Mouse (Mus musculus) forebrain, embryonic 15.5 days (tissue): ENCODE results near the gene Eif4enif1. TPM values are rescaled to one million over a fixed set of nuclear protein-coding genes. Genes with fewer than 3 reads are reported as not detected.
A peak's percentile ranks its signal among the peaks of the same experiment; 100 is the strongest.

Source experiments
- ATAC-seq: fragments of 200-750 bp; cut with Nextera tagmentation; replicated peaks from 2 replicates; pipeline ENCODE4 v1.8.0; 2017; ENCODE audit warnings: mild to moderate bottlenecking, moderate TSS enrichment, moderate library complexity
- H3K27ac ChIP-seq: fragments of 300-500 bp; sonication (generic); replicated peaks from 2 replicates; pipeline ENCODE4 v1.5.1; 2015; ENCODE audit warnings: mild to moderate bottlenecking, inconsistent platforms
- H3K27me3 ChIP-seq: fragments of 300-500 bp; sonication (generic); 2 replicates; pipeline ENCODE4 v1.6.1; 2015; ENCODE audit warnings: inconsistent platforms
- H3K36me3 ChIP-seq: fragments of 300-500 bp; sonication (generic); 2 replicates; pipeline ENCODE4 v1.6.1; 2015; ENCODE audit warnings: mild to moderate bottlenecking, inconsistent platforms
- H3K4me1 ChIP-seq: fragments of 300-500 bp; sonication (generic); 2 replicates; pipeline ENCODE4 v1.6.1; 2015; ENCODE audit warnings: inconsistent platforms
- H3K4me2 ChIP-seq: fragments of 300-500 bp; sonication (generic); replicated peaks from 2 replicates; pipeline ENCODE4 v1.6.1; 2015; ENCODE audit warnings: mild to moderate bottlenecking, inconsistent platforms
- H3K4me3 ChIP-seq: fragments of 300-500 bp; sonication (generic); 2 replicates; pipeline ENCODE4 v1.5.1; 2015; ENCODE audit warnings: mild to moderate bottlenecking, inconsistent platforms
- H3K9ac ChIP-seq: fragments of 300-500 bp; sonication (generic); replicated peaks from 2 replicates; pipeline ENCODE4 v1.6.1; 2015; ENCODE audit warnings: mild to moderate bottlenecking, inconsistent platforms
- H3K9me3 ChIP-seq: fragments of 300-500 bp; sonication (generic); 2 replicates; pipeline ENCODE4 v1.6.1; 2016; ENCODE audit warnings: inconsistent platforms
- WGBS: fragments of 180-500 bp; shearing (Covaris S2); methylation state at CpG from one replicate; pipeline ENCODE4 v1.1.7; 2015; ENCODE audit warnings: mixed read lengths; 5-methylcytosine and 5-hydroxymethylcytosine counted together
- polyA plus RNA-seq: library from polyadenylated mRNA; unstranded; fragments of >200 nt; fragmentation: Nextera tagmentation; extraction: Ambion mirVana; gene quantifications from 2 replicates; pipeline ENCODE4 v1.2.1, GENCODE M21; 2015

The Eif4enif1 gene
- polyA plus RNA-seq, 1 experiment from 2014 or later, result 46.2 TPM

DNA sequence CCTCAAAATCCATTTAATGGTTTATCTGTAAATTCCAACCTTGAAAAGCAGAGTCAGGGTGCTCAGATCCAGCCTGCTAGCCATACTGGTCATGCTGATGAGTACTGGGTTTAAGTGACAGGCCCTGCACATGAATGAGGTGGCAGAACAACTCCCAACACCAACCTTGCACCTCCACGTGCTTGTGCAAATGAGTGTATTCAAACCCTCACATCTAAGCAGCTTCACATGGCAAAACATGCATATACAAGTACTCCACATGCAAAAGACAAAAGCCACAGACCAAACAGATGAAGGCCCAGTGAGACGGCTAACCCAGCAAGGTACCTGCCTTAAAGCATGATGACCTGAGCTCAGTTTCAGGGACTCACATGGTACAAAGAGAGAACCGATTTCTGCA is 83.7 kb downstream of the Eif4enif1 start:
- no peaks in the 10 kb centered on the region for H3K36me3 ChIP-seq
- ATAC-seq, result no peak
- H3K4me2 ChIP-seq, result no peak overlapping the region
- H3K27ac ChIP-seq, result no peak overlapping the region
- no peaks in the 10 kb centered on the region; the same call in 1 of the 2 replicates for H3K9me3 ChIP-seq
- no peak overlapping the region for H3K4me3 ChIP-seq
- H3K9ac ChIP-seq, result no peak overlapping the region
- WGBS, result 86% methylated on average over 3 of the region's 3 CpGs
- no peaks in the 10 kb centered on the region for H3K27me3 ChIP-seq
- H3K4me1 ChIP-seq, result peaks cover 15% of the 10 kb centered on the region

DNA sequence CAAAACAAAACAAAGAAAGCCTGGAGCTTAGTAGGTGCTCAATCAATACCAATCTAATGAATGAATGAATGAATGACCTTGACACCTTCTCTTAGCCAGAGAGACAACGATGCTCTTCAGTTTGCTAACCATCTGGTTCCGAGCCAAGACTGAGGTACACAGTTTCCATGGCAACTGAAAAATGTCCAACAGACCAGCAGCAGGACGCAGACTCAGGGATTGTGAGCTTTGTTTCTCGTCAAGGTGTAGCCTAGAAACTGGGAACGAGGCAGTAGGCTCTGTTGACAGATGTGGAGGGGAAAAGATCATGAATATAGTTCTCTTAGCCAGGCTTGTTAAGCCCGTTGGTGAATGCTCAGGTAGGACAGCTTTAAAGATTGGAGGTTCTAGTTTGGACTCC is 84.9 kb downstream of the Eif4enif1 start:
- peaks cover 15% of the 10 kb centered on the region for H3K4me1 ChIP-seq
- no peak overlapping the region for H3K9ac ChIP-seq
- no peak overlapping the region for H3K4me3 ChIP-seq
- no peaks in the 10 kb centered on the region for H3K27me3 ChIP-seq
- no peaks in the 10 kb centered on the region for H3K36me3 ChIP-seq
- H3K9me3 ChIP-seq, result no peaks in the 10 kb centered on the region
- peak overlapping the region; percentile 100 for H3K27ac ChIP-seq
- no peak overlapping the region for H3K4me2 ChIP-seq
- WGBS, result 23% methylated on average over 6 of the region's 6 CpGs
- ATAC-seq, result no peak

DNA sequence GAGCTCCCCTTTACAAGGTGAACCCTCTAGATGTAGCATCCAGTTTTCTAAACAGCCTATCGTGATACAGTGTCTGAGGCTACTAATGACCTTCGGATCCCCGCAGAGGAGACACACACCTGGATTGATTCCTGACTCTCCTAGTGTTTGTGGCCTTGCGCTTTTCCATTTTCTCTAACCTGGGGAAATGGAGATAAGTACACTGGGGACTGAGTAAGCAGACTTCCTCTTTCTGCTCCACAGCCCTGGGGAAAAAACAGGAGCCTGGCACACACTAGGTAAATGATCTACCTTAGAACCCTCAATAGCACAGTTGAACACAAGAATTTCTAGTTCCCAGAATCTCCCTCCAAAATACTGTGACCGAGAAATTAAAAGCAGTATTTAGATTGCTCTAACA is 85.7 kb downstream of the Eif4enif1 start:
- H3K9ac ChIP-seq, result 0 out of 2 replicates have a peak overlapping the region, but pooled peaks have one; percentile 99
- no peaks in the 10 kb centered on the region for H3K36me3 ChIP-seq
- no peak for ATAC-seq
- H3K27ac ChIP-seq, result peak overlapping the region; percentile 100
- WGBS, result 66% methylated on average over 5 of the region's 5 CpGs
- no peaks in the 10 kb centered on the region for H3K27me3 ChIP-seq
- H3K4me1 ChIP-seq, result peaks cover 19% of the 10 kb centered on the region
- H3K9me3 ChIP-seq, result no peaks in the 10 kb centered on the region
- peak overlapping the region; percentile 93 for H3K4me2 ChIP-seq
- no peak overlapping the region; the same call in 1 of the 2 replicates for H3K4me3 ChIP-seq

DNA sequence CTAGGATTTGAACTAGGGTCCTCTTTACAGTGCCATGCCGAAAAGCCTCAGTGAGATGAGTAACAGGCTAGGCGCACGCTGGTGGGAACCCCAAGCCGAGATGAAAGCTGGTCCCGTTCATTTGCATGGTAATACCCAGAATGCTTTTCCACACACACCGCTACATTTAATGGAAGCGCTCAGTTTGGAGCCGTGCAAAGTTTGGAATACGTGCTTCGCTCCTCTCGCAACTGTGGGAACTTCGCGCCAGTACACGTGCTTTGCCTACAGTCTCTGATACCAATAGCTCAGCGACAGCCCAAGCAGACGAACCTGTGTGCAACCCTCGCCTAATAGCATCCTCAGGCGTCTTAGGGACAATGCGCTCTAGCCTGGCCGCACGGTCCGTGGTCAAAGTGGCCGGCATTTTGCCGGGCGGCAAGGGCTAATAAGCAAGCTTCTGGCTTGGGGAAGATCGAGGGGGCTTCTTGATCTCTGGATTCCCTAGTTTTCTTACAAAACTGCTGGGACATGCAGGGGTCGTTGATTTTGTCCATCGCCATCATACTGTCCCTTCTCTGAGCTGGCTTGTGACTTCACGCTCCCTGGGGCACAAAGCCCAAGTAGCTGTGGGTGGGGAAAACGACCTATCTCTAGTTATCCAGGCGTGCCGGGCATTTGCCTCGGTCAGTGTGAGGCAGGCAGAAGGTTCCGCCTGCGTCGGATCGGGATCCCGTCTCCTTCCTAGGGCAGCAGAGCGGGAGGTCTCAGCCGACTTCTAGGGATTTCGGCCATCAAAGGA is 86.5 kb downstream of the Eif4enif1 start, which contains the start of gene Patz1:
Gene Patz1, plus strand, starts transcription at position 354 of the 781 bp plus-strand sequence.
- Histone ChIP-seq H3K9me3 (no peaks in the 10 kb centered on the region), H3K4me3 (peak within 1 kb of the TSS; percentile 75), H3K27ac (peak within 1 kb of the TSS; percentile 100), H3K9ac (peak within 1 kb of the TSS; percentile 99), H3K36me3 (no peaks in the 10 kb centered on the region), H3K4me2 (peak within 1 kb of the TSS; percentile 93), H3K27me3 (no peaks in the 10 kb centered on the region), H3K4me1 (peaks cover 27% of the 10 kb centered on the region)
- 0% methylated on average over 41 of the region's 41 CpGs for WGBS
- ATAC-seq, result no peak; the same call in 1 of the 2 replicates

DNA sequence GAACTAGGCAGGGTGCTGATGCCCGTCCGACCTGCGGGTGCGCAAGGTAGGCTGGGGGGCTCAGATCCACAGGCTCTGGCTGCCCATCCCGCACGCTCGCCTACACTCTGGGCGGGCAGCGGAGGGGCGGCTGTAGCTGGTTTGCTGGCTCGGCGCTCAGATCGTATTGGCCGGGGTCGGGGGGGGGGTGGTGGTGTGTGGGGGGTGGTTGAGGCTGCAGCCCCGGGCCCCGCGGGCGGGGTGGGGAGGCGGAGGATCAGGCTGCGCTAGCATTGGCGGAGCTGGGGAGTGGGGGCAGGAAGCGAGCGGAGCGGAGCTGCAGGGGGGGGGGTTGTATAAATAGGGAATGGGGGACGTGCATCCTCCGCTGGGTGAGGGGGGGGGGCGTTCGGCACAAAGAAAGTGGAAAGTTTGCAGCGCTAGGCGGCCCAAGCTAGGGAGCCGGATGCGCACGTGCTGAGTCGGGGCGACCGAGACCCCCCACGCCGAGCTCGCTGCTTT is 87.2 kb downstream of the Eif4enif1 start:
- WGBS, result under 1% methylated on average over 35 of the region's 40 CpGs
- Histone ChIP-seq H3K4me2 (peak overlapping the region; percentile 93), H3K4me3 (peak overlapping the region; percentile 75), H3K9ac (peak overlapping the region; percentile 99), H3K4me1 (peaks cover 33% of the 10 kb centered on the region), H3K27ac (peak overlapping the region; percentile 100), H3K36me3 (peaks cover 6% of the 10 kb centered on the region), H3K27me3 (no peaks in the 10 kb centered on the region), H3K9me3 (no peaks in the 10 kb centered on the region)
- ATAC-seq, result peak; percentile 78

DNA sequence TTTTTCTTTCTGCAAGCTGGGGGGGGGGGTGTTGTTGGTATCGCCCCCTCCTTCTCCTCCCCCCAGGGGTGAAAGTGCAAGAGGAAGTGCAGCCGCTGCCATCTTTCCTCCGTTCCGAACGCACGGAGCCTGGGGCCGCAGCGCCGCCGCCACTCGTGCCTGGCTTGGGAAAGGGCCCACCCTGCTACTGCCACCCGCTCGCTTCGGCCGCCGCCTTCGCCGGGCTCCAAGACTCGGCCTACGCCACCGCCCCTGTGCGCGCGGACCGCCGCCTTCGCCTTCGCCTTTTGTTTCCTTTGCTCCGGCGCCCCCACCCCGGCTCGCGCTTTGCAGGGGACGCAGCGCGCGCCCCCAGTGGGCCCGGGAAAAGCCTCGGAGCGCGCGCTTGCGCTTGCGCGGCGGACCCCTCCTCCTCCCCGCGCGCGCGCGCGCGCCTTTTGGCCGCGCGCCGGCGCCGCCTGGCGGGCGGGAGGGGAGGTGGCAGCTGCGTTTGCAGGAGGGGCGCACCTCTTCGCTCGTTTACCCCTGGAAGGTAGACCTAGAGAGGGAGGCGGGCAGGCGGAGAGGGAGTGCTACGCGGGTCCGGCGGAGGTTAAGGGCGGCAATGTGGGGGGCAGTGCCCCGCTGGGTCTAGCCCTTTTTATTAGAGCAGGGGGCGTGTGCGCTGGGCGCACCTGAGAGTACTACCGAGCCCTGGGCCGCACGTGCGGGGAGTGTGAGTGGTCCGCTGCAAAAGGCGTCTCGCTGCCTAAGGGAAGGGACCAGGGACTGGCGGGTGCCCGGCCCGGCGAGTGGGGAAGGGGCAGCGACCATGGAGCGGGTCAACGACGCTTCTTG is 87.8 kb downstream of the Eif4enif1 start:
- WGBS, result under 1% methylated on average over 89 of the region's 92 CpGs
- peaks cover 11% of the 10 kb centered on the region for H3K36me3 ChIP-seq
- peak overlapping the region; percentile 93 for H3K4me2 ChIP-seq
- H3K9ac ChIP-seq, result peak overlapping the region; percentile 99
- H3K4me1 ChIP-seq, result peaks cover 40% of the 10 kb centered on the region
- ATAC-seq, result peak; percentile 66
- H3K4me3 ChIP-seq, result peak overlapping the region; percentile 75
- peak overlapping the region; percentile 100 for H3K27ac ChIP-seq
- no peaks in the 10 kb centered on the region for H3K9me3 ChIP-seq
- no peaks in the 10 kb centered on the region for H3K27me3 ChIP-seq

DNA sequence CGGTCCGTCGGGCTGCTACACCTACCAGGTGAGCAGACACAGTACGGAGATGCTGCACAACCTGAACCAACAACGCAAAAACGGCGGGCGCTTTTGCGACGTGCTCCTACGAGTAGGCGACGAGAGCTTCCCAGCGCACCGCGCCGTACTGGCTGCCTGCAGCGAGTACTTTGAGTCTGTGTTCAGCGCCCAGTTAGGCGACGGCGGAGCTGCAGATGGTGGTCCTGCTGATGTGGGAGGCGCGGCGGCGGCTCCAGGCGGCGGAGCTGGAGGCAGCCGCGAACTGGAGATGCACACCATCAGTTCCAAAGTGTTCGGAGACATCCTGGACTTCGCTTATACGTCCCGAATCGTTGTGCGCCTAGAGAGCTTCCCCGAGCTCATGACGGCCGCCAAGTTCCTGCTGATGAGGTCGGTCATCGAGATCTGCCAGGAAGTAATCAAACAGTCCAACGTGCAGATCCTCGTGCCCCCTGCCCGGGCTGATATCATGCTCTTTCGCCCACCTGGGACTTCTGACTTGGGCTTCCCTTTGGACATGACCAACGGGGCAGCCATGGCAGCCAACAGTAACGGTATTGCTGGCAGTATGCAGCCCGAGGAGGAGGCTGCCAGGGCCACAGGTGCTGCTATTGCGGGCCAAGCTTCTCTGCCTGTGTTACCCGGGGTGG is 88.6 kb downstream of the Eif4enif1 start:
- WGBS, result under 1% methylated on average over 50 of the region's 50 CpGs
- peak; percentile 9; the same call in 1 of the 2 replicates for ATAC-seq
- Histone ChIP-seq H3K9ac (peak overlapping the region; percentile 99), H3K27me3 (no peaks in the 10 kb centered on the region), H3K9me3 (no peaks in the 10 kb centered on the region), H3K4me3 (peak overlapping the region; percentile 75), H3K4me1 (peaks cover 48% of the 10 kb centered on the region), H3K36me3 (peaks cover 17% of the 10 kb centered on the region), H3K4me2 (peak overlapping the region; percentile 93), H3K27ac (peak overlapping the region; percentile 100)

DNA sequence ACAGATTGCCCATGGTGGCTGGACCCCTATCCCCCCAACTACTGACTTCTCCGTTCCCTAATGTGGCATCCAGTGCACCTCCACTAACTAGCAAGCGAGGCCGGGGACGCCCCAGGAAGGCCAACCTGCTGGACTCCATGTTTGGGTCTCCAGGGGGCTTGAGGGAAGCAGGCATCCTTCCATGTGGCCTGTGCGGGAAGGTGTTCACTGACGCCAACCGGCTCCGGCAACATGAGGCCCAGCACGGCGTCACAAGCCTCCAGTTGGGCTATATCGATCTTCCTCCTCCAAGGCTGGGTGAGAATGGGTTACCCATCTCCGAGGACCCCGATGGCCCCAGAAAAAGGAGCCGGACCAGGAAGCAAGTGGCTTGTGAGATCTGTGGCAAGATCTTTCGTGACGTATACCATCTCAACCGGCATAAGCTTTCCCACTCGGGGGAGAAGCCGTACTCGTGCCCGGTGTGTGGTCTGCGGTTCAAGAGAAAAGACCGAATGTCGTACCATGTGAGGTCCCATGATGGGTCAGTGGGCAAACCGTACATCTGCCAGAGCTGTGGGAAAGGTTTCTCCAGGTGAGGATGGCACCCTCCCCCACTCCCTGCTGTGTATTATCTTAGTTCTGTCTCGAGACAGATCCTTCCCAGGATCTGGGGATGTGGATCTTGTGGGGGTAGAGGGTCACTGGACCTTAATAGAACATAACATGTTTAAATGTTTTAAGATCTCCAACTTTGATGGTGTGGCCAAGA is 89.3 kb downstream of the Eif4enif1 start:
- under 1% methylated on average over 26 of the region's 26 CpGs for WGBS
- Histone ChIP-seq H3K4me3 (peak overlapping the region; percentile 75), H3K36me3 (peaks cover 24% of the 10 kb centered on the region), H3K4me1 (peaks cover 55% of the 10 kb centered on the region), H3K27me3 (no peaks in the 10 kb centered on the region), H3K4me2 (peak overlapping the region; percentile 93), H3K9ac (peak overlapping the region; percentile 99), H3K27ac (peak overlapping the region; percentile 100), H3K9me3 (no peaks in the 10 kb centered on the region)
- ATAC-seq, result no peak

DNA sequence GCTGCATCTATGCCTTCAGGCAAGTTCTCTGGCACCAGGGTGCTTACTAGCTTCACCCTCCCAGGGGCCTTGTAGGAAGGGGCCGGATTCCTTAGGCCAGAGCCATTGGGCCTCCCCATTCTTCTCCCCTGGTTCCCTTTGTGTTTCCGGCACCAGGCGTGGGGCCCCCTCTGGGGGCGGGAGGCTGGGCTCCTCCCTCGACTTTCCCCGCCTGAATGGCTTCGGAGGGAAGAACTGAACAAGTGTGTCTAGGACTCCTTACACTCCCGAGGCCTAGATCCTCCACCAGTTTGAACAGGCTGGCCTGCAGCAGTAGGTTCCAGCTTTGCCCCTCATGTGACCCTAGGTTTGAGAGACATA is 89.8 kb downstream of the Eif4enif1 start:
- Histone ChIP-seq H3K36me3 (peaks cover 28% of the 10 kb centered on the region), H3K4me2 (peak overlapping the region; percentile 93), H3K9ac (peak overlapping the region; percentile 99), H3K4me3 (peak overlapping the region; percentile 75), H3K27ac (peak overlapping the region; percentile 100), H3K27me3 (no peaks in the 10 kb centered on the region), H3K4me1 (peaks cover 57% of the 10 kb centered on the region), H3K9me3 (no peaks in the 10 kb centered on the region)
- ATAC-seq, result 0 out of 2 replicates have a peak, but pooled peaks have one; percentile 2
- WGBS, result 0% methylated on average over 8 of the region's 8 CpGs

DNA sequence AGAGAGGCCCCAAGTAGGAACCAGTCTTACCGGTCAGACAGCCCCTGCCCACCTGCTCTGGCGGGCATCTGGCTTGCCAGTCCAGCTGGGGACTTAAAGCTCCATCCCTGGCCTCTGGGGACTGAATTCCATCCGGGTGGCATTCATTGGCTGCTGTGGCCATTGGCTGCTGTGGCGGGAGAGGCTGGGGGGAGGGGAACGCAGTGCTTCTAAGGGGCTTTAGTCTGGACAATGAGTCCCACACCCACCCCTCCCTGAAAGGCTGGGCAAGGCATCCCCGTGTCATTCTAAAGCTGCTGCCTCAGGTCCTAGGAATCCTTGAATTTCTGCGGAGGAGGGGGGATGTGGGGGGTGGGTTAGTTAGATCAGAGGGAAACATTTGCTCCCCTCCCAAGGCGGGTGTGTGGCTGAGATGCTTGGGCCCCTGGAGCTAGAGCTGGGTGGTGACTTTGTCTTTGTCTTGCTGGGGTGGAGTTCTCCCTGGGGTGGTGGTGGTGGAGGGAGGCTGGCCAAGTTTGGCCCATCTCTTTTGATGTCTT is 90.6 kb downstream of the Eif4enif1 start:
- peak overlapping the region; percentile 93 for H3K4me2 ChIP-seq
- peaks cover 53% of the 10 kb centered on the region for H3K4me1 ChIP-seq
- no peak for ATAC-seq
- peaks cover 36% of the 10 kb centered on the region for H3K36me3 ChIP-seq
- H3K27me3 ChIP-seq, result no peaks in the 10 kb centered on the region
- H3K27ac ChIP-seq, result peak overlapping the region; percentile 100
- no peaks in the 10 kb centered on the region for H3K9me3 ChIP-seq
- peak overlapping the region; percentile 75 for H3K4me3 ChIP-seq
- H3K9ac ChIP-seq, result peak overlapping the region; percentile 99
- 0% methylated on average over 8 of the region's 8 CpGs for WGBS

DNA sequence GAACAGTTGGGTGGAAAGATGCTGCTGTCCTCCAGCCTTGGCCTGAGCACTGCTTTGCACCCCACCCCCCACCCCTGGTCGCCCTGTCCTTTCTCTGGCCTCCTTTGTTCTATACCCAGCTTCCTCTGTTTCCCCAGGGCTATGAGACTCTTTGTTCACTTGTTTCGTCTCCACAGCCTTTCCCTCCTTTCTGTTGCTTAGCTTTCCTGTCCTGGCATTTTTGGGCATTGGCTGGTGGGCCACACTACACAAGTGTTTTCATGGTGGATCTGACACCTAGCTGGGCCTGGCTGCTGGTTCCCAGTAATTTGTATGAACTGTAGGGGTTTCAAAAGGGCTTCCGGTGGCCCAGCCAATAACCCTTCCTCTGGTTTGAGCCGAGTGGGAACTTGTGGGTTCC is 91.2 kb downstream of the Eif4enif1 start:
- peak overlapping the region; percentile 99 for H3K9ac ChIP-seq
- WGBS, result 10% methylated on average over 4 of the region's 4 CpGs
- H3K4me1 ChIP-seq, result peaks cover 50% of the 10 kb centered on the region
- H3K4me3 ChIP-seq, result peak overlapping the region; percentile 75
- H3K27ac ChIP-seq, result peak overlapping the region; percentile 100
- H3K27me3 ChIP-seq, result no peaks in the 10 kb centered on the region
- H3K36me3 ChIP-seq, result peaks cover 41% of the 10 kb centered on the region
- H3K4me2 ChIP-seq, result peak overlapping the region; percentile 93
- no peak for ATAC-seq
- H3K9me3 ChIP-seq, result no peaks in the 10 kb centered on the region
